Mouse (Mus musculus) kidney, postnatal 36 days (tissue): Measurements from ENCODE around the gene Zim1.

Experiments
- DNase-seq, 2 experiments: peaks; one replicate each; pipeline ENCODE4 v3.0.0; 2021 to 2022; ENCODE audit warnings: mixed read lengths in 2 of 2

Gene Zim1

DNA sequence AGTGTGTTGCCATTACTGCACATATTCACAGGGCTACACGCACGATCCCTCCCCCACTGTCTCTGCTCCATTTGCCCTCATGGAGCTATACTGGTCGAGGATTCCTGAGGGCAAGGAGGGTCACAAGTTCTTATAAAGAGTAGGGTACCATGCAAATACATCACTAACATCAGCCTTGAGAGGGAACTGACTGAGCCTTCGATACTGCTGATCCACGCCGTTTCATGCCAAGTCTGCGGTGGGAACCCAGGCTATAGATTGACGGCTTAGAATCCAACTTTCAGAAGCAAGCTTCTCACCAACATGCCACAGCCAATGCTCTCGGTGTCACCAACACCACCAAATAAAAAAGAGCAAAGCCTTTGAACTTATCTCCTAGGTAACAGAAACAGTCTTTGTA, 45.7 kb downstream of the Zim1 start:
- no peak for DNase-seq

DNA sequence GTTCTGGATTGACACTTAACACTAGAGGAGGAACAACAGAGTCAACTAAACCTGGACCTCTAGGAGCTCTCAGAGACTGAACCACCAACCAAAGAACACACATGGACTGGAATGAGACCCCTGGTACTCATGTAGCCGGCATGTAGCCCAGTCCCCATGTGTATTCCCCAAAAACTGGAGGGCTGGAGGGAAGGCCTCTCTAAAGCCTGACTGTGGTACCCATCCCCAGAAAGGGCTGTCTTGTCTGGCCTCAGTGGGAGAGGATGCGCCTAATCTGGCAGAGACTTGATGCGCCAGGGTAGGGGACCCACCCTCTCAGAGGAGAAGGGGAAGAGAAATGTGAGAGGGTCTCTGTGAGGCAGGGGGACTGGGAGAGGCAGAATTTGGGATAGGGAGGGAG, 50.4 kb downstream of the Zim1 start:
- no peak for DNase-seq

DNA sequence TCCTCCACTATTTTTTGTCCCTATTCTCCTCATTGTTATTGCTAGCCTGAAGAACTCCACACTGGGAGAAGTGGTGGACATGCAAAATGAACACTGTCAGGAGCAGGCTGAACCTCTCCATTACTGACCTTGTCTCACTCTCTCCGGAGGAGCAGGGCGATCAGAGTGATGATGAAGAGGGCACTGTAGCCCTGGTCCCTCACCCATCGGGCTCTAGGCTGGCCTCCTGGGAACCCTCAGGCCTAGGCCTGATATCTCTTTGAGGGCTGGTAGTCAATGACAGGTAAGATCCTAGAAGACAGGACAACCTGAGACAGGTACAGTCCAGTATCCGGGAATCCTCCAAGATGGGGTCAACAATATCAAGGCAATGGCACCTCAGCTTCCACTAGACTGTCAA, 58.2 kb downstream of the Zim1 start:
- DNase-seq = no peak

DNA sequence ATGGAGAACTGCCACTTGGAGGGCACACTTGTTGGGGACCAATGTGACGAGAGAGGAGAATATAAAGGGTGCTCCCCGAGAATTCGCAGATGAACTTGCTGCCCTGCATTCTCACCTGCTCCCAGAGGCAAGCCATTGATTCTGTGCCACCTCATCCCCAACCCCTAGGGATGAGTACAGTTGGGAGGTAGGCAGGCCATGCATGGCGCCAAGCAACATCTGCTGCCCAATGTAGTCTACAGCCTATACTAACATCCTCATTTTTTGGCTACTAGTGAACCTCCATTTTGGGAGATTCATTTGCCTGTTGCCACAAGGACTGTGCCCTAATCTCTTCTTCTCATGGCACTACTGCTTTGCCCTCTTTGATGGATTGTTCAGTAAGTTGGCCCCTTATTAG, 59.5 kb downstream of the Zim1 start:
- DNase-seq = no peak

DNA sequence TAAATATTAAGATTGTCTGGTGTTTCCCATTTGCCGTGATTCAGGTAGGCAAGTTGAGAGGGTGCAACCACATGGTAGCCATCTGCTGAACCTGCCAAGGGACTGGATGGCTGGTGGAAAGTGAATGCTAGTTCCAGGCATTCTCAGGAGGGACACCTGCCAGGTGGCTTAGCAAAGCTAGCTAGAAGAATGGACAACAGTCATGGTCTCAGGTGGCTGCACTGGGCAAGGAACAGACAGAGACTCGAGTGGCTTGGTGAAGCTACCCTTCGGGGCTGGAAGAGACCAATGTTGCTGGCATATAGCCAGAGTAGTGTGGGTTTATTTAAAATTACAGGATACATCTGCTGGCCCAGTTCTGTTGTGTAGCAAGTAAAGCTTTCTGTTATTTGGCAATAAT, 60.4 kb downstream of the Zim1 start:
- no peak for DNase-seq
